Mouse (Mus musculus) spleen, embryonic (tissue): ENCODE results near the gene Vmn2r80.
"Not testable (repeated sequence)": the region's sequence is repeated elsewhere in the genome, so short reads cannot be mapped to it uniquely, and the experiment has no call there.

Experiments
- CTCF ChIA-PET: fragments of 350-600 bp; sonication (Branson Sonifier 250); formaldehyde crosslinking; loops from one replicate; lab custom pipeline; 2022; lab: Charles Lee

Gene Vmn2r80

DNA sequence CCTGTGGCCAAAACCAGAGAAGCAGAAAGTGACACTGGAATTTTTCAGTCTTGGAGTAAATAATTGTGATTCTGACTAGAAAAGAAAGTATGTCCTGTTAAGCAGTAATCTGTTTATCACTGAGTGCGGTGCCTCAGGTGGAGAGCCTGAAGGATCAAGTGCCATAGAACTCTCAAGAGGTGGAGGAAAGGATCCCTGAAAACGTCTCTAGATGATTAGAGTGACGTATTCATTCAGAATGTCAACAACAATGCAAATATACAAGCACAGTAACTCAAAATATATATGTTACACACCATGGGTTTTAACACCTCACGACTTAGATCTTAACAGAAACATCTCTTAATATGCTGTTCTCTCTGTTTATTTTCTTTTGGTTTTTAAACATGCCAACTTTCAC, at the start of gene Vmn2r80:
Gene Vmn2r80 (plus strand): TSS at position 301 of the 400 bp plus-strand sequence.
- CTCF ChIA-PET, result not testable (repeated sequence)

DNA sequence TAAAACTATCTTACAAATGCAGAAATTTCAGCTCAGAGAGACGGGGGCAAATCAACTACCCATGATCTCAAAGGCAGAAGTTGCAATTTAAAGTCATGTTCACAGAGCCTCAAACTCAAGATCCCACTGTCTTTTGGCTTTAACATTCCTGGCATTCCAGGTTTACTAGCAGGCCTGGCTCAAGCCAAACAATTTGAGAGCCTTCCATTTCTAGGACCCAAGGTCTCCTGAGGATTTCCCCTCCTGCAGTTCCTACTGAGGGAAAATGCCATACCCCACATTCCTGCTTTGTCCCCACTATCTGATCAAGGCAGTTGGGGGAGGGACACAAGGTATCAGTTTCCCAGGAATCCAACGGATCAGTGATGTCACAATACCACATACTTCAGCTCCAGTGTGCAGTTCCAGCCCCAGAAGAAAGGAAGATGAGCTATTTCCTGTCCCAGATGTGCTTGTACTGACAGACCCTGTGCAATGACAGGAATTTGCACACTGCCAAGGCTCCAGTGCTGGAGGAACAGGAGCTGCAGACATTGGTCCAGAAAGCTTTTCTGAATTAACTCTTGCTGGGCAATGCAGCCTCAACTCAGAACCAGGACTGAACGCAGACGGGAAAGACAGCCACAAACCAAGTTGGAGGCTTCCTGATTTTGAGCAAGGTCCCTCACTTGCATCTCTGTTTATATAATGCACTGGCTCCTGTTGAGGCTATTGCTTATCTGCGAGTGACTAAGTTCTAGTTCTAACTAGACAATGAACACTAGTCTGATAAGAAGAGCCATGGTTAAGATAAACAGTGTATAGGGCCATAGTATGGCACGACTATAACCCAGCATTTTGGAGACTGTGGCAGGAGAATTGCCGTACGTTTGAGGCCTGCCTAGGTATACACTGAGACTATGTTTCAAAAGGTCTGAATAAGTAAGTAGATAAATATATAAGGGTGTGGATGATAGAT, 42.0 kb upstream of the Vmn2r80 start:
- CTCF ChIA-PET, result no interaction called here

DNA sequence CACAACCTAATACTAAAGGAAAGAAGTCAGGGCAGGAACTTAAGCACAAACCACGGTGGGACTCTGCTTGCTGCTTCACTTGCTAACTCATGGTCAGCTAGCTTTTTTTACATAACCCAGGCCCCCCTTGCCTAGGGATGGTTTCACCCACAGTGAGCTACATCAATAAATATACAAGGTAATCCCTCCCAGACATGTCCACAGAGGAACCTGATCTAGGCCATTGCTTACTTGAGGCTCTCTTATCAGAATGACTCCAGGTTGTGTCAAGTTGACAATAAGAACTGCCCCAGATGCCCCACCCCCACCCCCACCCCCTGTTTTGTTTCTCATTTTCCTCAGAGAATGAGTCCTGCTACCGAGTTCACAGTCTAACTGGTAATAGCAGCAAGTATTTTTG, 41.0 kb upstream of the Vmn2r80 start:
- CTCF ChIA-PET, result no interaction called here

DNA sequence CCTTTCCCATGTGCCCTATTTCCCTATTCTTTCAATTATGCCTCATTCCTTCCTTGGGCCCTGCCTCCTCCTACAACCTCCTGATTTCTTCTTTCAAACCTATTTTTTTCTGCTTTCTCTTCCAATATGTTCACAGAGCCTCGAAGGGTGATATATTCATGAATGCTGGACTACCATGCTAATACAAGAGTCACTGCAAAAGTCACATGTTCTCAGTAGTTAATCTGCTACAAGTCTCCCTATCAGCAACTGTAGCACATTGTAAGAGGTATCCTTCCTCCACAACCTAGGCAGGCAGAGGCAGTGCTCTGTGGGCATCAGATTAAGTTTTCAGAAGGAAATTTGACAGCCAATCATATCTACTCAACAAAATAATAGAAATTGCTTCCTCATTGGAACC, 39.4 kb upstream of the Vmn2r80 start:
- CTCF ChIA-PET, result no interaction called here

DNA sequence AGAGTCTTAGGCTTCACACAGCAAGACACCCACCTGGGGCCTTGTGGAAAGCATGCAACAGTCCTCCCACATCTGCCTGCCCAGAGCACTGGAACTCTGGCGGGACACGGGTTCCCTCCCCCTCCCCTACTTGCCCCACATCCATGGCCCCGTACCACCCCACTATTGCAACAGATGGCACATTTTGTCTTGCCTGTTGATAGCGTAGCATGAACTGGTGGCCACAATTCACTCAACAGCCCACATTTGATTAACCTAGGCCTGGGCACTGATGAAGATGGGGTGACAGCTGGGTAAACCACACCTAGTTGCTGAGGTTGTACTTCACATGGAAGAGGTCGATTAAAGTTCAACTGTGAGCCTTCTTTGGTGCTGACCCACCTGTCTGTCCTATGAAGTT, 38.1 kb upstream of the Vmn2r80 start:
- CTCF ChIA-PET, result no interaction called here

DNA sequence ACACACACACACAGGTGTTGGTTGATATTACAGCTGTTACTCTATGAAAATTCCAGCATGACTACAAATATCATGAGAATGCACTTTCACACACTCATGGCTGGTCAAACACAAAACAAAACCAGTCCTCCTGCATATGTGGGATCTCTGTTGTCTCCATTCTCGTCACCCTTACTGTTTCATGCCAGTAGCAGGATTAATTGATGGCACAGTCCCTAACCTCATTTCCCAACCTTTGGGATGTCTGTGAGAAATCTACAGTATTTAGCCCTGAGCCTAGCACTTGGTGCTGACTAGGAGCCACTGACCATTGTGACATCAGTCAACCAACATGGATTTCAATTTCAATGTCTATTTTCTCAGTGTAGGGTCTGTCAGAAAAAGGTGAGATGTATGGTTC, 33.5 kb upstream of the Vmn2r80 start:
- CTCF ChIA-PET, result no interaction called here

DNA sequence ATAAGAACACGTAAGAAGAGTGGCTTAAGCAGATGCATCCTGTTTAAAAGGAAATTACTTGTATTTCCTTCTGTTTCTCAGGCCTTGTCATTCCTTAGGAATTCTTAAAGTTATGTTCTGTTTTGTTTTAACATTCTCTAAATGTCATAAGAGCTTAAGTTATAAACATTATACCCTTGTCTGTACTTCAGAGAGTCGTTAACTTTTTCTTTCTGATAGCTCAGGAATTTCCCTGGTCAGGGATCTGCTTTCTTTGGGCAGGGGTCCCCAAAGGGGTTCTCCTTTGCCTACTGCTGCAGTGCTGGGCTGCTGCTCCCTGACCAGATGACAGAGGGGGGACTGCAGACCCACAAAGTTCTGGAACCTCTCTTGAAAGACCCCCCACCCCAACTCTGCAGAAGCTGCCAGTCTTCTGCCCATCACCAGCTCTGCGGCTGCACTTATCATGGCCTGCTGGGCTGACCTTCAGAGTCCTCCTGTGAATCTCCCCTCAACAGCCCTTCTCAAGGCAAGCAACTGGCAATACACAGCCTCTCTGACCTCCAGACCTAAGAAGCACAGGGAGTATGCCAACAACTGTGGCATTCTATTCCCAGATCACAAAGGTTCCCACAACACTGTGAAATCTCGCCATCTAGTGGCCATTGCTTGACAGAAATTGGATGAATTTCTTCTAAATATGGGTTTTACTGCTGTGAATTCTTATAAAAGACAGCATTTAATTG, 32.3 kb upstream of the Vmn2r80 start:
- CTCF ChIA-PET, result interaction anchor here (0.6 to 0.8 kb wide), 2 partner anchors 178 to 360 kb away, joined by 3 to 5 read pairs; no protein-coding TSS in a partner anchor

DNA sequence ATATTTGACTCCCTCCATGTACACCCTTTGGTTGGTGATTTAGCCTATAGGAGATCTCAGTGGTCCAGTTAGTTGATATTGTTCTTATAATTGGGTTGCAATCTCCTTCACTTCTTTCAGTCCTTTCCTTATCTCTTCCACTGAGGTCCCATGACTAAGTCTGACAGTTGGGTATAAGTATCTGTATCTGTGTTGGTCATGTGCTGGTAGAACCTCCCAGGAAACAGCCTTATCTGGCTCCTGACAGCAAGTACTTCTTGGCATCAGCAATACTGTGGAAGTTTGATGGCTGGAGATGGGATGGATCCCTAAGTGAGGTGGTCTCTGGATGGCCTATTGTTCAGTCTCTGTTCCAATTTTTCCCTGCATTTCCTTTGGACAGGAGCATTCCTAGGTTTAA, 3.0 kb downstream of the Vmn2r80 start:
- CTCF ChIA-PET, result no interaction called here

DNA sequence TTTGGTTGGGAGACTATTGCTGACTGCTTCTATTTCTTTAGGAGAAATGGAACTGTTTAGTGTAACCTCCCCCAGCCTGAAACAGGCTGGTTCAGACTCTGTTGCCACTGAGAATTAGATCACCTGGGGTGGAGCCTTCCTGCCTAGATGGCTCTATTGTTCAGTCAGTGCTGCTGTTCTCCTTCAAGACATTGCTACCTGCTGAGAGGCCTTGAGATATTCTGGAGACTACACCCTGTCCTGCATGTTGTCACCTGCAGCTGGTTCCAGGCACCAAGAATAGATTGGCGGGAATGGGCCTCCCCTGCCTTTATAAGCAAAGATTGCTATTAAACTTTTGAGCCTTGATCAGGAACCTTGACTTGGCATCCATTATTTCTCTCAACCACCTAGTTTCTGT, 51.4 kb downstream of the Vmn2r80 start:
- CTCF ChIA-PET, result not testable (repeated sequence)

DNA sequence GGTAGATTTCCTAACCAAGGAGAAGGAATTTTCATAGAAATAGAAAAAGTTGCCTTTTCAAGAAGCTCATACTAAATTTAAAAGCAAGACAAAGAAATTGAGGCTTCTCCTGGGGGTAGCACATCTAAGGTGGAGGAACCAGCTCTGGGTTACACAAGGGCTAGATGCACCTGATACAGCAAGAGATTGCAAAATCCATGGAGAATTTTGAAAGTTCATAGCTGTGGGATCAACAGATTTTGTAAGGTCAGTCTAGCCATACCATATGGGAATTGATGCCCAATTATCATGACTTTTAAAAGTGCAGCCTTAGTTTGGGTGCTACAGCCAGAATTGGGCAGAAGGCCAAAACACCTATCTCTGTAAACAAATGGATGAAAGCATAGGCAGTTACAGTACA, 71.9 kb downstream of the Vmn2r80 start:
- CTCF ChIA-PET, result no interaction called here

DNA sequence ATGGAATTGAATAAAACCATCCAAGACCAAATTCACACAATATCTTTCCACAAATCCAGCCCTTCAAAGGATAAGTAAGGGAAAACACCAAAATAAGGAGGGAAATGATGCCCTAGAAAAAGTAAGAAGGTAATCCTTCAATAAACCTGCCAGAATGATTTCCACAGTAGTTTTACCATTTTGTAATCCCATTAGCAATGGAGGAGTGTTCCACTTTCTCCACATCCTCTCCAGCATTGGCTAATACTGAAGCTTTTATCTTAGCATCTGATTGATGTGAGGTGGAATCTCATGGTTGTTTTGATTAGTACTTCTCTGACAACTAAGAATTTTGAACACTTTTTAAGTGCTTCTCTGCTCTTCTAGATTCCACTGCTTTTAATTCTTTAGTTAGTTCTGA, 73.0 kb downstream of the Vmn2r80 start:
- CTCF ChIA-PET, result no interaction called here

DNA sequence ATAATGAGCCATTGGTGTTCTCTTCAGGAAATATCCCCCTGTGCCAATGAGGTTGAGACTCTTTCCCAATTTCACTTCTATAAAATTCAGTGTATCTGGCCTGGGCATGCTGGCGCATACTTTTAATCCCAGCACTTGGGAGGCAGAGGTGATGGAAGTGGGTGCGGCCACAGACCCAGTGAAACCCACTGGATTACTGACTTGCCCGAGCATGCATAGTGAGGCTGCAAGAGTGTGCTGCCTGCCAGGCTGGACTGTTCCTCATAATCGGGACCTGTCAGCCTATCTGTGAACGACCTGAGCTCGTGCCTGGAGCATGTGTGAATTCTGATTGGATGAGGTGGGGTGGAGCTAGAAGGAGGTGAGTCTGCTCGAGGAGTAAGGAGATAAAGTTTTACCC, 73.6 kb downstream of the Vmn2r80 start:
- CTCF ChIA-PET, result no interaction called here
